In genomic region chr6:33025041-33025440, GRCm38 (mm10) we compare ENCODE assay signal across 22 mouse cellular contexts. TPM values are rescaled to one million over a fixed set of nuclear protein-coding genes. Genes with fewer than 3 reads are reported as not detected.
A peak's percentile ranks its signal among the peaks of the same experiment; 100 is the strongest.
DNase-seq lines count a peak whose midpoint lies in the region; ATAC-seq and TF ChIP-seq lines count a peak whose summit lies in the region.
"Had no signal": no experiment of that assay in that cellular context is flagged by ENCODE, and none has a peak within 500 bp of the region (broad histone marks: within the 10 kb centered on the region; RNA-seq: fewer than 3 reads in every experiment).

No protein-coding gene starts in this region.

- no peak overlapping the region for H3K9ac ChIP-seq in liver, adult 2 months (ENCODE audit: low read depth, low read length)
- no peak overlapping the region for H3K9ac ChIP-seq in liver, postnatal 0 days (replicated peaks)
- H3K9ac ChIP-seq: embryonic facial prominence, embryonic 12.5 days; forebrain, embryonic 13.5 days; forebrain, embryonic 15.5 days; forebrain, postnatal 0 days had no signal

- no peak for TF ChIP-seq EP300 in liver, postnatal 0 days (IDR thresholded peaks at IDR 0.05; ENCODE audit: low read depth)

- H3K4me1 ChIP-seq in liver, adult 2 months (ENCODE audit: control insufficient read depth, insufficient read depth, low read length) = no peaks in the 10 kb centered on the region
- H3K4me1 ChIP-seq in liver, postnatal 0 days (ENCODE audit: insufficient read depth) = no peaks in the 10 kb centered on the region
- H3K4me1 ChIP-seq: embryonic facial prominence, embryonic 10.5 days; embryonic facial prominence, embryonic 12.5 days; forebrain, embryonic 13.5 days; forebrain, embryonic 15.5 days had no signal

- H3K36me3 ChIP-seq in liver, adult 2 months (ENCODE audit: control insufficient read depth, insufficient read depth, low read length) = peaks cover 2% of the 10 kb centered on the region; the same call in 1 of the 2 replicates
- H3K36me3 ChIP-seq in liver, postnatal 0 days (replicated peaks; ENCODE audit: insufficient read depth, low read length) = no peaks in the 10 kb centered on the region
- H3K36me3 ChIP-seq: forebrain, embryonic 15.5 days had no signal

- 92% methylated on average over 2 of the region's 2 CpGs for WGBS in liver, adult 2 months
- 85% methylated on average over 2 of the region's 2 CpGs for WGBS in liver, postnatal 0 days (ENCODE audit: insufficient replicate concordance)

- no peaks in the 10 kb centered on the region for H3K27me3 ChIP-seq in liver, adult 2 months (ENCODE audit: control insufficient read depth, insufficient read depth, low read length)
- no peaks in the 10 kb centered on the region for H3K27me3 ChIP-seq in liver, postnatal 0 days (ENCODE audit: insufficient read depth, low read length)
- H3K27me3 ChIP-seq: CH12.LX; embryonic facial prominence, embryonic 12.5 days; forebrain, embryonic 13.5 days; forebrain, embryonic 15.5 days; Patski had no signal

- TF ChIP-seq POLR2A in liver, adult 2 months (IDR thresholded peaks at IDR 0.05; ENCODE audit: extremely low read depth, insufficient read depth, low read length) = no peak

- no peaks in the 10 kb centered on the region for H3K9me3 ChIP-seq in liver, postnatal 0 days (ENCODE audit: low read length)
- H3K9me3 ChIP-seq: embryonic facial prominence, embryonic 10.5 days; embryonic facial prominence, embryonic 12.5 days; forebrain, embryonic 13.5 days; forebrain, embryonic 15.5 days; G1E had no signal

- peak; percentile 24 to 26 for DNase-seq in cerebellum, postnatal 10 days
- DNase-seq in cerebellum, adult 18-20 months = no peak
- peak; percentile 49 for DNase-seq in gastrocnemius, adult 2 months
- no peak for DNase-seq in gastrocnemius, postnatal 10 days
- peak; percentile 61 for DNase-seq in liver, adult 2 months (ENCODE audit: extremely low read depth, low read depth, low spot score)
- no peak for DNase-seq in liver, postnatal 0 days
- DNase-seq: adrenal gland, adult 8-10 months; adrenal gland, postnatal 14 days; adrenal gland, postnatal 36 days; B cell, adult 2 months; cerebellum, adult 2 months; cerebellum, adult 9-10 months; forebrain, postnatal 0 days had no signal

- TF ChIP-seq CTCF in gastrocnemius, adult 2 months (IDR thresholded peaks at IDR 0.05) = no peak
- TF ChIP-seq CTCF in liver, adult 2 months (IDR thresholded peaks at IDR 0.05; ENCODE audit: low read depth, low read length) = no peak
- TF ChIP-seq CTCF in liver, postnatal 0 days (IDR thresholded peaks at IDR 0.05; ENCODE audit: low read depth) = no peak

- peaks cover 13% of the 10 kb centered on the region; the same call in 1 of the 2 replicates for H3K79me2 ChIP-seq in liver, adult 2 months (ENCODE audit: control insufficient read depth, insufficient read depth, low read length)

- H3K4me2 ChIP-seq in liver, postnatal 0 days (ENCODE audit: low read depth, low read length) = no peak overlapping the region
- H3K4me2 ChIP-seq: embryonic facial prominence, embryonic 12.5 days; forebrain, embryonic 13.5 days; forebrain, embryonic 15.5 days had no signal

- no peak for ATAC-seq in liver, postnatal 0 days
- ATAC-seq: activated CD4-positive, CD25-positive, alpha-beta regulatory T cell, adult 4 months; CD4-positive, CD25-positive, alpha-beta regulatory T cell, adult 4 months; forebrain, embryonic 13.5 days; forebrain, embryonic 15.5 days; forebrain, postnatal 0 days; Patski had no signal

- no peak overlapping the region for H3K4me3 ChIP-seq in gastrocnemius, adult 2 months
- H3K4me3 ChIP-seq in liver, adult 2 months (ENCODE audit: insufficient read depth, low read depth, low read length) = no peak overlapping the region
- H3K4me3 ChIP-seq in liver, postnatal 0 days (ENCODE audit: low read depth, low read length) = no peak overlapping the region
- H3K4me3 ChIP-seq: embryonic facial prominence, embryonic 10.5 days; embryonic facial prominence, embryonic 12.5 days; forebrain, embryonic 13.5 days; forebrain, embryonic 15.5 days had no signal

- intact Hi-C loops in gastrocnemius, adult 2 months (cut with DNase I) = no loop called here

- H3K27ac ChIP-seq in gastrocnemius, adult 2 months = no peak overlapping the region
- H3K27ac ChIP-seq in liver, adult 2 months (replicated peaks; ENCODE audit: insufficient read depth, low read depth, low read length) = no peak overlapping the region
- no peak overlapping the region for H3K27ac ChIP-seq in liver, postnatal 0 days (ENCODE audit: low read depth)
- H3K27ac ChIP-seq: embryonic facial prominence, embryonic 10.5 days; embryonic facial prominence, embryonic 12.5 days; forebrain, embryonic 13.5 days; forebrain, embryonic 15.5 days had no signal

RNA-seq across cellular contexts. Expression of gene Chchd3, which starts 35.0 kb away (rescaled TPM):
- total RNA-seq in gastrocnemius, adult 2 months (2021) = 100 to 1,000 TPM; 397 to 478 TPM
- total RNA-seq in gastrocnemius, postnatal 10 days (2021) = 100 to 1,000 TPM; 287 to 317 TPM
- total RNA-seq in liver, adult 2 months (2014; rRNA removed) = 140 and 158 TPM in 2 replicates
- polyA plus RNA-seq in liver, adult 2 months (2012; rRNA removed) = 88.0 and 93.0 TPM in 2 replicates
- 78.8 and 79.7 TPM in 2 replicates for polyA plus RNA-seq in liver, postnatal 0 days (2015; fragmentation: Nextera tagmentation; extraction: Ambion mirVana)

Comparison
In these comparisons a context has a peak if more than half of its experiments do, and no peak if none do; other contexts are left out.
1. DNase-seq: peak in cerebellum, postnatal 10 days (2 of 2), gastrocnemius, adult 2 months (single experiment) and liver, adult 2 months (single experiment); none in cerebellum, adult 18-20 months (0 of 2), gastrocnemius, postnatal 10 days (single experiment) and liver, postnatal 0 days (single experiment).